Mouse (Mus musculus) kidney, adult 11 months (tissue): ENCODE results near the gene Uqcrq.

Experiments
- DNase-seq: peaks from one replicate; pipeline ENCODE4 v3.0.0; 2022

Gene Uqcrq

GRCm38 (mm10) chr11:53430670-53431346 is at the start of gene Uqcrq, which contains the start of gene Gdf9:
Gene Uqcrq, minus strand, starts transcription at chr11:53430831.
Gene Gdf9, plus strand, starts transcription at chr11:53431023.
- DNase-seq = peak; percentile 100

- peak; percentile 79 for DNase-seq
Observed at GRCm38 (mm10) chr11:53479783-53480301, 49.2 kb upstream of the Uqcrq start, which contains the start of the genes Gm9945 and Sowaha. Gene Gm9945, plus strand, starts transcription at chr11:53480166. Gene Sowaha, minus strand, starts transcription at chr11:53480274.

- no peak for DNase-seq
Observed at GRCm38 (mm10) chr11:53479171-53479782, 48.6 kb upstream of the Uqcrq start.

GRCm38 (mm10) chr11:53478383-53479170 is 47.9 kb upstream of the Uqcrq start:
- DNase-seq = no peak

GRCm38 (mm10) chr11:53477833-53478232 is 47.2 kb upstream of the Uqcrq start:
- DNase-seq = no peak

- no peak for DNase-seq
Observed at GRCm38 (mm10) chr11:53475620-53476019, 45.0 kb upstream of the Uqcrq start.

- no peak for DNase-seq
Observed at GRCm38 (mm10) chr11:53472709-53473108, 42.1 kb upstream of the Uqcrq start.

GRCm38 (mm10) chr11:53469968-53470695 is 39.5 kb upstream of the Uqcrq start, which contains the start of gene Gm9837:
Gene Gm9837, minus strand, starts transcription at chr11:53470479.
- peak; percentile 73 for DNase-seq

GRCm38 (mm10) chr11:53469294-53469967 is 38.8 kb upstream of the Uqcrq start:
- peak; percentile 25 for DNase-seq

GRCm38 (mm10) chr11:53466231-53466971 is 35.8 kb upstream of the Uqcrq start:
- peak; percentile 64 for DNase-seq

GRCm38 (mm10) chr11:53463551-53464424 is 33.2 kb upstream of the Uqcrq start:
- no peak for DNase-seq

- DNase-seq = peak; percentile 30
Observed at GRCm38 (mm10) chr11:53461727-53462126, 31.1 kb upstream of the Uqcrq start.

GRCm38 (mm10) chr11:53460192-53460591 is 29.6 kb upstream of the Uqcrq start:
- no peak for DNase-seq

GRCm38 (mm10) chr11:53458996-53459395 is 28.4 kb upstream of the Uqcrq start:
- no peak for DNase-seq

- no peak for DNase-seq
Observed at GRCm38 (mm10) chr11:53457372-53457954, 26.8 kb upstream of the Uqcrq start.

GRCm38 (mm10) chr11:53456474-53457371 is 26.1 kb upstream of the Uqcrq start, which contains the start of the genes Gm10447 and Shroom1:
Gene Gm10447, minus strand, starts transcription at chr11:53457110.
Gene Shroom1, plus strand, starts transcription at chr11:53457205.
- DNase-seq = peak; percentile 36

GRCm38 (mm10) chr11:53453031-53453430 is 22.4 kb upstream of the Uqcrq start:
- no peak for DNase-seq

- peak; percentile 31 for DNase-seq
Observed at GRCm38 (mm10) chr11:53452396-53452795, 21.8 kb upstream of the Uqcrq start.
